Comparison of ENCODE assay signal across 8 mouse cellular contexts in the genomic region with DNA sequence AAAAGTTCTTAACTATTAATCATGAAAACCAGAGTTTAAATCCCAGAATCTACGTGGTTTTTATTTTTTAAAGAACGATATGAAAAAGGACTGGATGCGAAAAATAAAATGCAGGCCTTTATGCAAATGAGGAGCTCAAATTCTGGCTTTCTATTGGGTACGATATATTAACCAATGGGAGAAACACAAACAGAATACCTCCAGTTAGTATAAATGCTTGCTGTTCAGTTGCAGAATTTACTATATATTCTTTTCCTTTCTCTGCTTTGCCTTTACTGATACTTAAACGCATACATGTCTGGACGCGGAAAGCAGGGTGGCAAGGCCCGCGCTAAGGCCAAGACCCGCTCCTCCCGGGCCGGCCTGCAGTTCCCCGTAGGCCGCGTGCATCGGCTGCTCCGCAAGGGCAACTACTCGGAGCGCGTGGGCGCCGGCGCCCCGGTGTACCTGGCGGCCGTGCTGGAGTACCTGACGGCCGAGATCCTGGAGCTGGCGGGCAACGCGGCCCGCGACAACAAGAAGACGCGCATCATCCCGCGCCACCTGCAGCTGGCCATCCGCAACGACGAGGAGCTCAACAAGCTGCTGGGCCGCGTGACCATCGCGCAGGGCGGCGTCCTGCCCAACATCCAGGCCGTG. TPM values are rescaled to one million over a fixed set of nuclear protein-coding genes. Genes with fewer than 3 reads are reported as not detected.
DNase-seq lines count a peak whose midpoint lies in the region; ATAC-seq and TF ChIP-seq lines count a peak whose summit lies in the region.
"Not testable (repeated sequence)": the region's sequence is repeated elsewhere in the genome, so short reads cannot be mapped to it uniquely, and the experiment has no call there.

A gene (plus strand): TSS at position 288 of the 639 bp plus-strand sequence.

- peak within 1 kb of the TSS; percentile 84 for H3K9ac ChIP-seq in ES-E14 (ENCODE audit: insufficient read depth, low read depth, low read length, poor library complexity, severe bottlenecking)
- peak within 1 kb of the TSS; percentile 73 for H3K9ac ChIP-seq in forebrain, embryonic 13.5 days
- peak within 1 kb of the TSS; percentile 73 for H3K9ac ChIP-seq in liver, embryonic 16.5 days (ENCODE audit: low read depth, low read length)
- H3K9ac ChIP-seq in stomach, postnatal 0 days (ENCODE audit: low read length), result peak within 1 kb of the TSS; percentile 18; the same call in 1 of the 2 replicates

- TF ChIP-seq CTCF in stomach, postnatal 0 days (IDR thresholded peaks at IDR 0.05; ENCODE audit: low read depth), result peak; percentile 17; the same call in 1 of the 2 replicates

- DNase-seq in ES-E14 (ENCODE audit: low read depth, low spot score), result not testable (repeated sequence)
- DNase-seq in cerebellum, adult 11-12 months, result peak; percentile 46
- DNase-seq in heart, postnatal 36 days, result peak; percentile 47 to 64
- peak in 1 of 2 experiments; percentile 60 for DNase-seq in layer of hippocampus, adult 18-20 months (ENCODE audit: low spot score in 2 of 2)
- DNase-seq in natural killer cell, adult 2 months (ENCODE audit: low spot score in 2 of 2), result peak; percentile 33 to 47
- peak; percentile 66 for DNase-seq in stomach, postnatal 0 days (ENCODE audit: low spot score)

- H3K36me3 ChIP-seq in ES-E14 (ENCODE audit: control insufficient read depth, insufficient read depth, low read length, poor library complexity, severe bottlenecking); forebrain, embryonic 13.5 days (ENCODE audit: poor library complexity, severe bottlenecking); liver, embryonic 16.5 days (ENCODE audit: control insufficient read depth, insufficient read depth); stomach, postnatal 0 days (ENCODE audit: control insufficient read depth, insufficient read depth, low read length): not testable (repeated sequence)

- H3K4me3 ChIP-seq in ES-E14 (ENCODE audit: insufficient read depth in 1 of 2, low read depth in 1 of 2, low read length in 2 of 2, poor library complexity in 1 of 2, severe bottlenecking in 1 of 2), result peak within 1 kb of the TSS; percentile 63 to 67
- H3K4me3 ChIP-seq in forebrain, embryonic 13.5 days, result peak within 1 kb of the TSS; percentile 45
- peak within 1 kb of the TSS; percentile 56 for H3K4me3 ChIP-seq in liver, embryonic 16.5 days (ENCODE audit: low read depth, low read length)
- H3K4me3 ChIP-seq in stomach, postnatal 0 days (ENCODE audit: low read depth, low read length), result peak within 1 kb of the TSS; percentile 31

- in situ Hi-C loops in ES-E14 (cut with MboI; ENCODE audit: low sequenced_read_pairs in 2 of 2, unreplicated experiment in 2 of 2), result loop anchor here in 1 of 2 experiments (25.0 kb wide), 1 partner anchor 1714 kb away; a partner anchor contains a TSS

- H3K9me3 ChIP-seq in ES-E14 (ENCODE audit: control insufficient read depth, insufficient read depth, low read depth, low read length); forebrain, embryonic 13.5 days (replicated peaks); liver, embryonic 16.5 days (replicated peaks; ENCODE audit: control insufficient read depth, low read length); stomach, postnatal 0 days (ENCODE audit: control insufficient read depth, low read length): not testable (repeated sequence)

- under 1% methylated on average over 29 of the region's 47 CpGs for WGBS in forebrain, embryonic 13.5 days
- under 1% methylated on average over 31 of the region's 47 CpGs for WGBS in liver, embryonic 16.5 days (ENCODE audit: insufficient replicate concordance)
- WGBS in stomach, postnatal 0 days, result 2% methylated on average over 27 of the region's 47 CpGs

- intact Hi-C loops in heart, postnatal 36 days (cut with DNase I), result not testable (repeated sequence)

- H3K4me2 ChIP-seq in forebrain, embryonic 13.5 days, result peak within 1 kb of the TSS; percentile 66
- H3K4me2 ChIP-seq in liver, embryonic 16.5 days (ENCODE audit: low read depth, low read length), result peak within 1 kb of the TSS; percentile 64
- H3K4me2 ChIP-seq in stomach, postnatal 0 days (replicated peaks; ENCODE audit: low read depth), result peak within 1 kb of the TSS; percentile 55

- not testable (repeated sequence) for H3K4me1 ChIP-seq in ES-E14 (ENCODE audit: control insufficient read depth in 2 of 2, insufficient read depth in 2 of 2, low read length in 2 of 2, poor library complexity in 1 of 2); stomach, postnatal 0 days (replicated peaks; ENCODE audit: control insufficient read depth, insufficient read depth)
- peaks cover 24% of the 10 kb centered on the region for H3K4me1 ChIP-seq in forebrain, embryonic 13.5 days
- H3K4me1 ChIP-seq in liver, embryonic 16.5 days (ENCODE audit: control insufficient read depth, low read depth, low read length), result peaks cover 31% of the 10 kb centered on the region

- H3K27ac ChIP-seq in ES-E14 (ENCODE audit: insufficient read depth, low read depth, low read length, poor library complexity, severe bottlenecking), result peak within 1 kb of the TSS; percentile 94
- peak within 1 kb of the TSS; percentile 98 for H3K27ac ChIP-seq in forebrain, embryonic 13.5 days
- H3K27ac ChIP-seq in liver, embryonic 16.5 days (ENCODE audit: low read length), result peak within 1 kb of the TSS; percentile 98
- peak within 1 kb of the TSS; percentile 90 for H3K27ac ChIP-seq in stomach, postnatal 0 days (replicated peaks)

- TF ChIP-seq EP300 in stomach, postnatal 0 days (optimal IDR thresholded peaks at IDR 0.05), result not testable (repeated sequence)

- not testable (repeated sequence) for H3K27me3 ChIP-seq in forebrain, embryonic 13.5 days; liver, embryonic 16.5 days (ENCODE audit: control insufficient read depth, insufficient read depth, low read depth, low read length); stomach, postnatal 0 days (ENCODE audit: control insufficient read depth, insufficient read depth, low read length)

- peak; percentile 54 for ATAC-seq in forebrain, embryonic 13.5 days
- ATAC-seq in liver, embryonic 16.5 days (ENCODE audit: low read depth), result peak; percentile 46
- peak; percentile 38; the same call in 1 of the 2 replicates for ATAC-seq in stomach, postnatal 0 days (ENCODE audit: low FRiP score, low TSS enrichment)

TF ChIP-seq in ES-E14, 5 proteins besides CTCF, POLR2A, EP300 and RAD21:
- TF ChIP-seq CHD2 (IDR thresholded peaks at IDR 0.05; ENCODE audit: low read depth, low read length), result peak; percentile 80; the same call in 1 of the 2 replicates

RNA-seq across cellular contexts. Expression of the gene that starts here (rescaled TPM):
- 2,399 and 2,956 TPM in 2 replicates for total RNA-seq in ES-E14 (2012; rRNA removed)
- polyA plus RNA-seq in forebrain, embryonic 13.5 days (2015; fragmentation: Nextera tagmentation; extraction: Ambion mirVana), result 58.6 and 70.5 TPM in 2 replicates
- total RNA-seq in heart, postnatal 36 days (2021), result 10 to 100 TPM; 11.9 to 16.8 TPM
- 10 to 100 TPM; 28.1 to 35.2 TPM for total RNA-seq in layer of hippocampus, adult 18-20 months (2021)
- 49.0 and 58.5 TPM in 2 replicates for polyA plus RNA-seq in liver, embryonic 16.5 days (2015; fragmentation: Nextera tagmentation; extraction: Ambion mirVana)
- 7.3 and 15.7 TPM in 2 replicates for polyA plus RNA-seq in stomach, postnatal 0 days (2015; fragmentation: Nextera tagmentation; extraction: Ambion mirVana)

Comparison
In these comparisons a context has a peak if more than half of its experiments do, and no peak if none do; other contexts are left out.
1. RNA of the gene that starts here (total RNA-seq): 2,399 to 2,956 TPM in ES-E14; 28.1 to 35.2 TPM in layer of hippocampus, adult 18-20 months and 11.9 to 16.8 TPM in heart, postnatal 36 days; every median in the first group is over 10 times any median in the second.
2. H3K9ac ChIP-seq: peak in every context shown above with its lines; median percentile 84 in ES-E14; 73 in forebrain, embryonic 13.5 days; 73 in liver, embryonic 16.5 days; 18 in stomach, postnatal 0 days.
3. Peak in every context shown above with its lines, with median percentiles within 50 percentile points of each other: H3K27ac ChIP-seq, H3K4me3 ChIP-seq, ATAC-seq and H3K4me2 ChIP-seq.